Mouse (Mus musculus) thymus, postnatal 0 days (tissue): ENCODE results near the gene Dhrs7c. TPM values are rescaled to one million over a fixed set of nuclear protein-coding genes. Genes with fewer than 3 reads are reported as not detected.

Source experiments
- DNase-seq: peaks from one replicate; pipeline ENCODE4 v3.0.0-alpha.2; 2015; ENCODE audit warnings: low spot score
- polyA plus RNA-seq: library from polyadenylated mRNA; unstranded; fragments of >200 nt; fragmentation: Nextera tagmentation; extraction: Ambion mirVana; gene quantifications from 2 replicates; pipeline ENCODE4 v1.2.1, GENCODE M21; 2015

Gene Dhrs7c
- polyA plus RNA-seq, 1 experiment from 2014 or later, result 0.34 TPM

GRCm38 (mm10) chr11:67839810-67840209, 41.8 kb downstream of the Dhrs7c start:
- DNase-seq, result no peak

- DNase-seq, result no peak
Measured at GRCm38 (mm10) chr11:67845193-67845592, 47.2 kb downstream of the Dhrs7c start.

- DNase-seq, result no peak
Measured at GRCm38 (mm10) chr11:67851770-67852169, 53.8 kb downstream of the Dhrs7c start.

GRCm38 (mm10) chr11:67853996-67854395, 56.0 kb downstream of the Dhrs7c start:
- DNase-seq, result no peak

- DNase-seq, result peak; percentile 4
Measured at GRCm38 (mm10) chr11:67855035-67855434, 57.0 kb downstream of the Dhrs7c start.

- DNase-seq, result no peak
Measured at GRCm38 (mm10) chr11:67858518-67858917, 60.5 kb downstream of the Dhrs7c start.

GRCm38 (mm10) chr11:67860743-67861398, 62.9 kb downstream of the Dhrs7c start:
- DNase-seq, result no peak

- no peak for DNase-seq
Measured at GRCm38 (mm10) chr11:67861399-67861838, 63.4 kb downstream of the Dhrs7c start.

- no peak for DNase-seq
Measured at GRCm38 (mm10) chr11:67865100-67865499, 67.1 kb downstream of the Dhrs7c start.

Other genes with a start within 250 kb of the Dhrs7c start
- 0.45 and 0.74 TPM in 2 replicates for gene Rcvrn, start 102.9 kb upstream of the Dhrs7c start, polyA plus RNA-seq
- gene Glp2r, start 27.0 kb upstream of the Dhrs7c start, polyA plus RNA-seq, result 0.03 TPM in 1 of 2 replicates, not detected in the other
- gene Gsg1l2, start 23.6 kb upstream of the Dhrs7c start, polyA plus RNA-seq, result not detected in 2 replicates
- 0.06 and 0.20 TPM in 2 replicates for gene Usp43, start 124.0 kb downstream of the Dhrs7c start, polyA plus RNA-seq
- gene Cfap52, start 167.5 kb downstream of the Dhrs7c start, polyA plus RNA-seq, result 0.62 and 0.69 TPM in 2 replicates
- gene Stx8, start 168.0 kb downstream of the Dhrs7c start, polyA plus RNA-seq, result 79.6 and 83.2 TPM in 2 replicates